Comparison of ENCODE assay signal across 8 mouse cellular contexts in genomic region chr3:86788711-86789110, GRCm38 (mm10).
A peak's percentile ranks its signal among the peaks of the same experiment; 100 is the strongest.
DNase-seq lines count a peak whose midpoint lies in the region; ATAC-seq lines count a peak whose summit lies in the region.

No protein-coding gene starts in this region.

- H3K4me2 ChIP-seq in embryonic facial prominence, embryonic 12.5 days (replicated peaks): no peak overlapping the region; the same call in 1 of the 2 replicates
- no peak overlapping the region for H3K4me2 ChIP-seq in hindbrain, embryonic 12.5 days (replicated peaks)
- H3K4me2 ChIP-seq in limb, embryonic 11.5 days (ENCODE audit: low read depth, severe bottlenecking): no peak overlapping the region
- no peak overlapping the region for H3K4me2 ChIP-seq in neural tube, embryonic 12.5 days (replicated peaks)

- no peaks in the 10 kb centered on the region for H3K9me3 ChIP-seq in embryonic facial prominence, embryonic 12.5 days
- no peaks in the 10 kb centered on the region for H3K9me3 ChIP-seq in hindbrain, embryonic 12.5 days (replicated peaks)
- H3K9me3 ChIP-seq in limb, embryonic 11.5 days (ENCODE audit: control insufficient read depth, low read length): no peaks in the 10 kb centered on the region
- no peaks in the 10 kb centered on the region for H3K9me3 ChIP-seq in neural tube, embryonic 12.5 days

- H3K4me3 ChIP-seq in embryonic facial prominence, embryonic 12.5 days: no peak overlapping the region
- H3K4me3 ChIP-seq in hindbrain, embryonic 12.5 days: no peak overlapping the region
- H3K4me3 ChIP-seq in limb, embryonic 11.5 days (ENCODE audit: low read depth, low read length): no peak overlapping the region
- H3K4me3 ChIP-seq in neural tube, embryonic 12.5 days: no peak overlapping the region

- H3K4me1 ChIP-seq in embryonic facial prominence, embryonic 12.5 days: 0 out of 2 replicates have a peak, but pooled peaks cover 11% of the 10 kb centered on the region
- H3K4me1 ChIP-seq in hindbrain, embryonic 12.5 days: peaks cover 17% of the 10 kb centered on the region
- peaks cover 9% of the 10 kb centered on the region; the same call in 1 of the 2 replicates for H3K4me1 ChIP-seq in limb, embryonic 11.5 days (ENCODE audit: control insufficient read depth, insufficient read depth, low read length)
- 0 out of 2 replicates have a peak, but pooled peaks cover 4% of the 10 kb centered on the region for H3K4me1 ChIP-seq in neural tube, embryonic 12.5 days

- no peaks in the 10 kb centered on the region for H3K27me3 ChIP-seq in embryonic facial prominence, embryonic 12.5 days
- H3K27me3 ChIP-seq in hindbrain, embryonic 12.5 days: no peaks in the 10 kb centered on the region
- no peaks in the 10 kb centered on the region for H3K27me3 ChIP-seq in limb, embryonic 11.5 days (ENCODE audit: control insufficient read depth, insufficient read depth, low read length)
- H3K27me3 ChIP-seq in neural tube, embryonic 12.5 days (replicated peaks): no peaks in the 10 kb centered on the region

- H3K36me3 ChIP-seq in embryonic facial prominence, embryonic 12.5 days: peaks cover 11% of the 10 kb centered on the region
- peaks cover 63% of the 10 kb centered on the region for H3K36me3 ChIP-seq in hindbrain, embryonic 12.5 days
- H3K36me3 ChIP-seq in limb, embryonic 11.5 days (ENCODE audit: control insufficient read depth, insufficient read depth, low read length): no peaks in the 10 kb centered on the region
- peaks cover 50% of the 10 kb centered on the region for H3K36me3 ChIP-seq in neural tube, embryonic 12.5 days

- no peak overlapping the region for H3K9ac ChIP-seq in embryonic facial prominence, embryonic 12.5 days
- H3K9ac ChIP-seq in hindbrain, embryonic 12.5 days: no peak overlapping the region
- H3K9ac ChIP-seq in limb, embryonic 11.5 days (ENCODE audit: low read length): no peak overlapping the region
- H3K9ac ChIP-seq in neural tube, embryonic 12.5 days: 0 out of 2 replicates have a peak overlapping the region, but pooled peaks have one; percentile 21

- WGBS in embryonic facial prominence, embryonic 12.5 days: 39% methylated on average over 6 of the region's 6 CpGs
- 41% methylated on average over 6 of the region's 6 CpGs for WGBS in hindbrain, embryonic 12.5 days
- 58% methylated on average over 6 of the region's 6 CpGs for WGBS in limb, embryonic 11.5 days
- WGBS in neural tube, embryonic 12.5 days: 50% methylated on average over 6 of the region's 6 CpGs

- H3K27ac ChIP-seq in embryonic facial prominence, embryonic 12.5 days: peak overlapping the region; percentile 20; the same call in 1 of the 2 replicates
- H3K27ac ChIP-seq in hindbrain, embryonic 12.5 days: peak overlapping the region; percentile 57
- no peak overlapping the region for H3K27ac ChIP-seq in limb, embryonic 11.5 days (replicated peaks; ENCODE audit: low read depth, low read length)
- H3K27ac ChIP-seq in neural tube, embryonic 12.5 days: no peak overlapping the region

- no peak for ATAC-seq in embryonic facial prominence, embryonic 12.5 days (ENCODE audit: insufficient number of reproducible peaks, insufficient read depth, low FRiP score, low TSS enrichment)
- no peak for ATAC-seq in hindbrain, embryonic 12.5 days (ENCODE audit: low FRiP score)
- no peak for ATAC-seq in limb, embryonic 11.5 days (ENCODE audit: insufficient number of reproducible peaks, low FRiP score, low TSS enrichment, low read depth)
- ATAC-seq in neural tube, embryonic 12.5 days (ENCODE audit: low FRiP score, low read depth): peak; percentile 38; the same call in 1 of the 2 replicates
- ATAC-seq in megakaryocyte-erythroid progenitor cell, adult 5-6 weeks (replicated peaks; ENCODE audit: low FRiP score, low TSS enrichment, poor library complexity, severe bottlenecking): no peak; the same call in 1 of the 2 replicates

- peak; percentile 67 for DNase-seq in testis, postnatal 10 days (ENCODE audit: low spot score)
- DNase-seq in testis, postnatal 14 days (ENCODE audit: low spot score): no peak
- DNase-seq in adrenal gland, postnatal 36 days: peak; percentile 69 to 82
- peak; percentile 76 for DNase-seq in limb, embryonic 11.5 days (ENCODE audit: low spot score)

Comparison
In these comparisons a context has a peak if more than half of its experiments do, and no peak if none do; other contexts are left out.
1. H3K27ac ChIP-seq: peak in embryonic facial prominence, embryonic 12.5 days (single experiment) and hindbrain, embryonic 12.5 days (single experiment); none in limb, embryonic 11.5 days (single experiment) and neural tube, embryonic 12.5 days (single experiment).